Mouse (Mus musculus) thymus, adult 2 months (tissue): ENCODE measurements around the gene Kcnj12. TPM values are rescaled to one million over a fixed set of nuclear protein-coding genes. Genes with fewer than 3 reads are reported as not detected.

Experiments used
- DNase-seq: peaks from one replicate; pipeline ENCODE4 v3.0.0; 2021
- H3K27ac ChIP-seq: fragments of 200-500 bp; 2 replicates; pipeline ENCODE4 v1.5.1; 2012; ENCODE audit warnings: low read length, control low read depth; ENCODE audit not compliant: control insufficient read depth, insufficient read depth
- H3K27me3 ChIP-seq: fragments of 200-500 bp; 2 replicates; pipeline ENCODE4 v1.6.1; 2012; ENCODE audit warnings: mild to moderate bottlenecking, low read length, moderate library complexity, mixed read lengths; ENCODE audit not compliant: control insufficient read depth, insufficient read depth
- H3K36me3 ChIP-seq: fragments of 200-500 bp; 2 replicates; pipeline ENCODE4 v1.6.1; 2012; ENCODE audit warnings: mild to moderate bottlenecking, low read length, moderate library complexity; ENCODE audit not compliant: control insufficient read depth, insufficient read depth
- H3K4me1 ChIP-seq: fragments of 200-500 bp; replicated peaks from 2 replicates; pipeline ENCODE4 v1.6.1; 2012; ENCODE audit warnings: low read length; ENCODE audit not compliant: control insufficient read depth, insufficient read depth
- H3K4me3 ChIP-seq: fragments of 200-500 bp; 2 replicates; pipeline ENCODE4 v1.5.1; 2012; ENCODE audit warnings: mild to moderate bottlenecking, low read length, control low read depth, moderate library complexity; ENCODE audit not compliant: control insufficient read depth, insufficient read depth
- CTCF ChIP-seq: fragments of 200-500 bp; IDR thresholded peaks from 2 replicates; pipeline ENCODE4 v1.5.1; 2012; ENCODE audit warnings: mild to moderate bottlenecking, control low read depth, low read length, moderate library complexity, borderline replicate concordance; ENCODE audit not compliant: control insufficient read depth, poor library complexity, insufficient read depth; ENCODE audit errors: extremely low read depth
- POLR2A ChIP-seq: fragments of 200-500 bp; IDR thresholded peaks from 2 replicates; pipeline ENCODE4 v1.6.1; 2012; ENCODE audit warnings: mild to moderate bottlenecking, low read length, control low read depth, moderate library complexity; ENCODE audit not compliant: control insufficient read depth, poor library complexity, insufficient read depth; ENCODE audit errors: extremely low read depth
- WGBS: fragments of 180-500 bp; shearing (Covaris S2); methylation state at CpG from one replicate; pipeline ENCODE4 v1.1.7; 2018; 5-methylcytosine and 5-hydroxymethylcytosine counted together
- polyA plus RNA-seq: library from polyadenylated mRNA; depleted of rRNA; stranded (reverse); fragments of >200 nt; gene quantifications from 2 replicates; pipeline ENCODE4 v1.2.3, GENCODE M21; 2012

Gene Kcnj12
- polyA plus RNA-seq, 1 experiment = 1.8 TPM

- no peak overlapping the region for H3K4me3 ChIP-seq
- TF ChIP-seq CTCF (no peak), POLR2A (no peak)
- H3K4me1 ChIP-seq = no peaks in the 10 kb centered on the region
- WGBS = 49% methylated on average over 6 of the region's 6 CpGs
- DNase-seq = no peak
- no peak overlapping the region for H3K27ac ChIP-seq
- no peaks in the 10 kb centered on the region for H3K27me3 ChIP-seq
- no peaks in the 10 kb centered on the region for H3K36me3 ChIP-seq
These were observed 17.0 kb upstream of the Kcnj12 start for GRCm38 (mm10) chr11:61005345-61005744.

GRCm38 (mm10) chr11:61011736-61012294 lies 10.5 kb upstream of the Kcnj12 start:
- Histone ChIP-seq H3K36me3 (no peaks in the 10 kb centered on the region), H3K4me3 (no peak overlapping the region), H3K4me1 (no peaks in the 10 kb centered on the region), H3K27ac (no peak overlapping the region), H3K27me3 (no peaks in the 10 kb centered on the region)
- TF ChIP-seq CTCF (no peak), POLR2A (no peak)
- DNase-seq = no peak
- WGBS = 66% methylated on average over 9 of the region's 9 CpGs

DNA sequence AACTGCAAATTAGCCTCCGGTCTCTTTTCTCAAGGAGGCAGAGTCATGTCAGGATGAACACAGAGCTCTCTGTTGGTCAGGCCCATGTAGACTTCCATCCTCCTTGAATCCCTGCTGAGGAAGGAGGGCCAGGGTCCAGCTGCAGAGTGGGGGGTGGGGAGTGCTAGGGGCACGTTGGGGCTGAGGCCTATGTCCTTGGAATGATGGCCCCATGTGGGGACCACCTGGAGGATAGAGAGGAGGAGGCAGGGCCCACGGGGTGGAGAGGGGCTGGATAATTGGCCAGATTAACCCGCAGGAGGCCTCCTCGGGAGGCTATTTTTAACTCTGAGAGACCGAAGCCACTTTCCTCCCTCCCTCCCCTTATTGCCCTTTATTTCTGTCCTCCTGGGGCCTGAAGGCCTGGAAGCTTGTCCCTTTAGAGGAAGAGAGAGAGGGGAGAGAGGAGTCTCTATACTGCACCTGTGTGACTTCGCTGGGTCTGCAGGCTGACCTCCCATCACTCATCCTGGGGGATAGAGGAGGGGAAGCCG lies 5.4 kb upstream of the Kcnj12 start:
- WGBS = 66% methylated on average over 8 of the region's 8 CpGs
- TF ChIP-seq CTCF = no peak
- TF ChIP-seq POLR2A = no peak
- no peak for DNase-seq
- H3K4me1 ChIP-seq = no peaks in the 10 kb centered on the region
- no peaks in the 10 kb centered on the region for H3K36me3 ChIP-seq
- H3K4me3 ChIP-seq = no peak overlapping the region
- H3K27me3 ChIP-seq = no peaks in the 10 kb centered on the region; the same call in 1 of the 2 replicates
- H3K27ac ChIP-seq = no peak overlapping the region

DNA sequence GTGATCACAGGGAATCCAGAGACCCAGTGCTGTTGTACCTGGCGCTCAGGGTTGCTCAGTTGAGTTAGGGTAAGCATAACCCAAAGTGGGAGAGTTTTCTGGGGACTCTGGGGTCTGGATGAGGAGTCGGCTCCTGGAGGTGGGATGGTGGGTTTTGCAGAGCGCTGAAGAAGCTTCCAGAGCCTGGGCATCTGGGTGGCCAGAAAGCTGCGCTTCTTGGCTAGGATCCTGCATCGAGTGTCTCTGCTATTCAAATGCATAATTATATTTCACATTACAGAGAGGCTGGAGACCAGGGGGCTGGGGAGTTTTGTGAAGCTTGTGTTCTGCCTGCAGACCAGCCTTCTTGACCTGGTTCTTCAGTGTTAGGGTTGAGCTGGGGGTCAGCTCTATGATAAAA lies 1.2 kb upstream of the Kcnj12 start:
- no peaks in the 10 kb centered on the region; the same call in 1 of the 2 replicates for H3K27me3 ChIP-seq

GRCm38 (mm10) chr11:61021676-61022549 lies 451 bp upstream of the Kcnj12 start:
- no peak overlapping the region for H3K27ac ChIP-seq
- 6% methylated on average over 68 of the region's 68 CpGs for WGBS
- DNase-seq = no peak
- no peaks in the 10 kb centered on the region for H3K4me1 ChIP-seq
- no peak overlapping the region for H3K4me3 ChIP-seq
- no peaks in the 10 kb centered on the region; the same call in 1 of the 2 replicates for H3K27me3 ChIP-seq
- no peak for TF ChIP-seq POLR2A
- TF ChIP-seq CTCF = no peak
- no peaks in the 10 kb centered on the region for H3K36me3 ChIP-seq

More for the DNA sequence above, 1.2 kb upstream of the Kcnj12 start:
- no peak overlapping the region for H3K27ac ChIP-seq
- H3K36me3 ChIP-seq = no peaks in the 10 kb centered on the region
- no peaks in the 10 kb centered on the region for H3K4me1 ChIP-seq
- H3K4me3 ChIP-seq = no peak overlapping the region
- WGBS = 84% methylated on average over 5 of the region's 5 CpGs
- TF ChIP-seq POLR2A = no peak
- no peak for TF ChIP-seq CTCF
- no peak for DNase-seq

GRCm38 (mm10) chr11:61023416-61024200 lies 1.2 kb downstream of the Kcnj12 start:
- 61% methylated on average over 9 of the region's 9 CpGs for WGBS
- no peak overlapping the region for H3K27ac ChIP-seq
- H3K36me3 ChIP-seq = no peaks in the 10 kb centered on the region
- no peak for TF ChIP-seq CTCF
- no peak for TF ChIP-seq POLR2A
- H3K4me1 ChIP-seq = no peaks in the 10 kb centered on the region
- no peak for DNase-seq
- H3K4me3 ChIP-seq = no peak overlapping the region
- no peaks in the 10 kb centered on the region; the same call in 1 of the 2 replicates for H3K27me3 ChIP-seq
